Mouse (Mus musculus) brain, embryonic 14.5 days (tissue): Measurements from ENCODE around the gene Zfp398.

Experiments
- CTCF ChIP-seq: fragments of 200-500 bp; IDR thresholded peaks from 2 replicates; pipeline ENCODE4 v1.5.1; 2012; ENCODE audit warnings: inconsistent platforms, mild to moderate bottlenecking, moderate library complexity, borderline replicate concordance; ENCODE audit not compliant: insufficient read depth, insufficient read length; ENCODE audit errors: extremely low read depth
- POLR2A ChIP-seq: fragments of 200-500 bp; IDR thresholded peaks from 2 replicates; pipeline ENCODE4 v1.6.1; 2012; ENCODE audit warnings: mild to moderate bottlenecking, inconsistent platforms, borderline replicate concordance; ENCODE audit not compliant: poor library complexity, insufficient read depth, insufficient read length, severe bottlenecking; ENCODE audit errors: extremely low read depth

- no peak for TF ChIP-seq CTCF
- TF ChIP-seq POLR2A = no peak
Measured at GRCm38 (mm10) chr6:47792533-47792932, 42.9 kb upstream of the Zfp398 start.
